Mouse (Mus musculus) olfactory bulb, adult 2 months (tissue): Measurements from ENCODE around the gene Snd1.

Source experiments
- CTCF ChIP-seq: fragments of 200-500 bp; IDR thresholded peaks from 2 replicates; pipeline ENCODE4 v1.5.1; 2012; ENCODE audit warnings: low read depth, mild to moderate bottlenecking, low read length, moderate library complexity; ENCODE audit not compliant: insufficient read depth
- POLR2A ChIP-seq: fragments of 200-500 bp; IDR thresholded peaks from 2 replicates; pipeline ENCODE4 v1.6.1; 2012; ENCODE audit warnings: mild to moderate bottlenecking, low read depth, low read length, moderate library complexity; ENCODE audit not compliant: insufficient read depth

DNA sequence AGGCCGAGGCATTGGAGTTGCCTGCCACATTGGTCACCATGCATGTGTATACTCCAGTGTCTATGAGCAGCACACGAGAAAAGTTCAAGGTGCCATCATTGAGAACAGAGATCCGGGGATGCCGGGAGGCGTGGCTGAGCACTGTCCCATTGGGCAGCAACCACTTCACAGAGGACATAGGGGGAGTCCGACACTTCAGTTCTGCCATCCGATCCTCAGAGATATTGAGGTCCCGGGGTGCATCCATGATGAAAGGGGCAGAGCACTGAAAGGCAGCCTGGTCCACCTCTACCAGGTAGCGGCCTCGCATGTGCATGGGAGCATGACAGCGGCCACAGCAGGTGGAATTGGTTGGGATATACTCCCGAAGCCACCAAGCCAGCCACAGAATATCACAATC lies 355.4 kb downstream of the Snd1 start:
- TF ChIP-seq CTCF: no peak
- no peak for TF ChIP-seq POLR2A
